Mouse (Mus musculus): ENCODE results near the gene Olfr368.

Gene Olfr368

GRCm38 (mm10) chr2:37326215-37326614 is at the start of gene Olfr368:
TSS of gene Olfr368 (plus strand) at chr2:37326515.
- no peak for DNase-seq

GRCm38 (mm10) chr2:37333321-37333720 is 7.0 kb downstream of the Olfr368 start:
- no peak for DNase-seq

DNA sequence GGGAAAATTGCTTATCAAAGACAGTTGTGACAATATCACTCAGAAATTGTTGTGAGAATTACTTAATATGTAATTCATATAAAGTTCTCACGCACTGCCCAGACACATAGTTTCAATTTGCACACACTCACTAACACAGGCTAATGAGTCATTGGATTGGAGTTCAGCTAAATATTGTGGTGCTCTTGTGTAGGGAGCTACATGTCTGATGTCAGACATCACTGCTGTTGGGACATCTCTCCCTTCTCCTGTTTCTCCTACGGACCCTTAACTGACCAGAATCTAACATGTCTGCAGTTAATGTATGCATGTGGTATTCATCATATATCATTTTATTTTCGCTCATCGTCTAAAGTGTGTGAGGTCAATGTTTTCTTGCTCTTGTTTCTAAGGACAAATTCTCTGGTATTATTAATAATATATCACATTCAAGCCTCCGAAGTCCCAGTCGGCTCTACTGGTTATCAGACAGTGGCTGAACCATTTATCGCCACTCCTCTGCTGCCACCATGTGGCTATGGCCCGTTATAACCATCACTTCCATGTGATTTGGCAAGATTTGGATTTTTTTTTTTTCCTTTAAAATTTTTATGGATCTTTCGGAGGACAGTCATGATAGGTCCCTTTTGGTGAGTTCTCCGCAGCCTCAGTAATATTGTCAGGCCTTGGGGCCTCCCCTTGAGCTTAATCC is 12.3 kb downstream of the Olfr368 start:
- DNase-seq: no peak

- no peak for DNase-seq
These were observed 25.4 kb downstream of the Olfr368 start for GRCm38 (mm10) chr2:37351671-37352070.

- DNase-seq: no peak
These were observed 29.3 kb downstream of the Olfr368 start for GRCm38 (mm10) chr2:37355571-37355970.

DNA sequence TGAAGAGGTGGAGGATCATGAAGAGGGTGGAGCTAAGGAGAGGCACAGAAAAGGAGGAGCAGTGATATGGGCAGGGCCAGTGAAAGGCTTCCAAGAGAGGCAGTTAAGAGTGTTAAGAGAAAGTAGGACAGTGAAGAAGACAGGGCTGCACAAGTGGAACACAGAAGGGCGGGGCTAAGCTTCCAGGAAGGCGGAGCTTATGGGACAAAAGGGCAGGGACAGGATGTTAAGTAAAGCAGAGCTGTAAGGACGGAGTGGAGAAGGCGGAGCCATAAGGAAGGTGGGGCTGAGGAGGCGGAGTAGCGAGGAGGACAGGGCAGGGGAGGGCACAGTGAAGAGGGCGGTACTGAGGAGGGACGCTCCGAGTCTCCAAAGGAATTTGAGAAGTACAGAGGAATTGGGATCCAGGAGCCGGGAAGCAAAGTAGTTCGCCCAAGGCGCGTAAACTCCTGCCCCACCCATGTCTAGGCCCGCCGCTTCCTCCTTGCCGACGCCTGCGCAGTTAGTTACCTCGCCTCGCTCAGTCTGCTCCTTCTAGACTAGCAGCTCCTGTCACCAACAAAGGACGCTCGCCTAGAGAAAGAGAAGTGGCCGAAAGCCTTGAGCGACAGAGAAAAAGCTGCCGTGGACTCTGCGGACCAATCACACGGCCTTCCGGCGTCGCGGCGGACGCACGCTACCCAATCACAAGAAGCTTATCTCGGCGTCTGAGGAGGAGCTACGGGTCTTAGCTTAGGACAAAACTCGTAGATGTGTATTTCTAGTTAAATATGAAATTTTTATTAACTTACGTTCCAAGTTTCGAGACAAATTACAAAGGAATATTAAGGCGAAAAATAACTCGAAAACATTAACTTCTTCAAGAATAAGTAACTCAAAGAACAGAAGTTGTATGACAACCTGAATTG is 32.6 kb downstream of the Olfr368 start, which contains the start of gene Pdcl:
Pdcl (minus strand) TSS at position 700 of the 908 bp plus-strand sequence.
- peak; percentile 88 for DNase-seq

GRCm38 (mm10) chr2:37359908-37360307 is 33.6 kb downstream of the Olfr368 start:
- DNase-seq: peak; percentile 38

DNA sequence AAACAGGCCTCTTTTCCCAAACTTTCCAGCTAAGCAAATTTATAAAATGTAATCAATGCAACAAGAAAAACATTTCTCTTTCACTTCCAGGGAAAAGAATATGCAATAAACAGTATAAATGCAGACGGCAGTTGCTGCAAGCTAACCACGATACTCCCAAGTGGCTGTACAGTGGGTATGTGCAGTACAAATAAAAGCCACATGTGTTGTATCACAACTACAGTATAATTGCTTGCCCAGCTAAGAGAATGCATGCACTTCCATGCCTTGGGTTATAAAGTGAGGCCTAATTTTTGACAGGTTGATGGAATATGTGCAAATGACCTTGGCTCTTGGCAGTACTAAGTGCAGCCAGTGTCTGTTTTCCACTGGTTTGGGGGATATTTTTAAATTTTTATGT is 44.3 kb downstream of the Olfr368 start:
- no peak for DNase-seq

DNA sequence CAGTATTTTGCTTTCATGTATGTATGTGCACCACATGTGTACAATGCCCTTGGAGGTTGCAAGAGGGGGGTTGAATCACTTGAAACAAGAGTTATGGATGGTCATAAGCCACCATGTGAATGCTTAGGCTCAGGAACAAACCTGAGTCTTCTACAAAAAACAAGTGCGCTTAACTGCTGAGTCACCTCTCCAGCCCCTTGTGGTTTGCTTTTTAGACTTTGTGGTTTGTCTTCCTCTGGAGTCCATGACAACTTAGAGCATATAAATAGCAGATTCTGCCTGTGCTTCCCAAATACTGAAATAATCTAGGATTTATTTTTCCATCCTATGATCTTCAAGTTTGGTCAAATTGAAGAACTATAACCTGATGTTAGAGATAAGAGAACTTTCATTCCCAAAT is 49.7 kb downstream of the Olfr368 start:
- DNase-seq: no peak

DNA sequence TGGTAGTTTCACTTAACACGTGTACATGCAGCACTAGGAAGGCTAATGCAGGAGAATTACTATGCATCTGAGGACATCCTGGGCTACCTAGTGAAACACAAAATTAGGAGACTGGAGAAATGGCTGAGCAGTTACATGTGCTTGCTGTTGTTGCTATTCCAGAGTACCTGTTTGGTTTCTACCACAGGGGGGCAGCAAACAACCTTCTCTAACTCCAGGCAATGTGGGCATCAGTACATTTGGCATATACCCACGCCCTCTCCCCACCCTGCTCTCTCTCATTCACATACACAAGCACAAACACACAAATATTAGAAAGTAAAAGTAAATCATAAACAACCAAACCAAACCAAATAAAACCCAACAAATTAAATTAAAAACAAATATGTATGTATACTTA is 53.9 kb downstream of the Olfr368 start:
- DNase-seq: peak; percentile 34
